Mouse (Mus musculus): Measurements from ENCODE around the gene Sel1l3.

Gene Sel1l3

DNA sequence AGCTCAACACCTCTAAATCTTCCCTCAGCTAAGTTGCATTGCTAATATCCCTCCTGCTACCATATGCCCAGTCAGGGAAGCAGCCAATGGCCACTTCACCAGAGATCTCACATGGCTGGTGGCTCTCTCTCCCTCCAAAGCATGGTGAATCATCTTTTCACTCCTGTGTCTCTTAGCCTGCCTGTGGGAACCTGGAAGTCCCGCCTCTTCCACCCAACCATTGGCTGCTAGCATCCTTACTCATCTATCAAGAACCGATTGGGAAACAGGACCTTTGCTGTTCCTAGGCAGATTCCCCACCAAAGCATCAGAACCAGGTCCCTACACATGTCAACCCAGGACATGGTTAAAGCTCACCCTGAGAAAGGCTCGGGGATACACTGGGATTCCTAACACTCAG is 122.4 kb downstream of the Sel1l3 start:
- DNase-seq (ENCODE audit: low read depth) = no peak

DNA sequence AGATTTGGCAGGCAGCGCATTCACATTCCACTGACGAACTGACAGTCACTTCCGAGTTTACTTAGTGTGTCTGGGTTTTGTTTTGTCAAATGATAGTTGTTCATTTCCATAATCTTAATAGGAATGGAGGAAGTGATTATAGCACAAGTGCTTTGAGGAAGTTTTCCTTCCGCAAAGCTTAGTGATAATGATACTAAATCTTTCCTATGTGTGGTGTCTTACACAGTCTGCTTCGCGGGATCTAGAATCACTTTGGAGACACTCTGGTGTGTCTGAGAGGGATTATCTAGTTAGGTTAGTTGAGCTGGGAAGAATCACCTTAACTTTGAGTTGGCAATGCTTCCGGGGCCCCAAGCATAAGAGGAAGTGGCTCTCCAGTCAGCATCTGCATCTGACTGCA is 126.3 kb downstream of the Sel1l3 start:
- no peak for DNase-seq (ENCODE audit: low read depth)

- no peak for DNase-seq (ENCODE audit: low read depth)
Measured at GRCm38 (mm10) chr5:53078453-53078852, 135.3 kb downstream of the Sel1l3 start.

DNA sequence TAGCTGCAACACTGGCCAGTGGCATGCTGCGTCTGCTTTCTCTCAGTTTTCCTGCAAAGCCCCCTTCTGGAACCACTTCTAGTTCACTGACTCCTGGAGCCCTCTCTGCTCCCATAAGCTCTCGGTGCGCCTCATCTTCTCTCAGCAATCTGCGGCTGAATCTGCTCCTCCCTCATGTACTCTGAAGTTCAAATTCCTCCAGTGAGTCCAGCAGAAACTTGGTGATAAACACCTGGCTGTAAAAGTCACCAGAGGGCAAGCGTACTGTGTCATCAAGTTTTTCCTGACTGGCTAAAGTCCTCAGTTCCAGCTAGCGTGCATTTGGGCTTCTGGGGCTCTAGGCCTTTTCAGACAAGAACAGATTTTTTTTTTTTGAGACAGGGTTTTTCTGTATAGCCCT is 139.2 kb downstream of the Sel1l3 start:
- DNase-seq (ENCODE audit: low read depth) = no peak

DNA sequence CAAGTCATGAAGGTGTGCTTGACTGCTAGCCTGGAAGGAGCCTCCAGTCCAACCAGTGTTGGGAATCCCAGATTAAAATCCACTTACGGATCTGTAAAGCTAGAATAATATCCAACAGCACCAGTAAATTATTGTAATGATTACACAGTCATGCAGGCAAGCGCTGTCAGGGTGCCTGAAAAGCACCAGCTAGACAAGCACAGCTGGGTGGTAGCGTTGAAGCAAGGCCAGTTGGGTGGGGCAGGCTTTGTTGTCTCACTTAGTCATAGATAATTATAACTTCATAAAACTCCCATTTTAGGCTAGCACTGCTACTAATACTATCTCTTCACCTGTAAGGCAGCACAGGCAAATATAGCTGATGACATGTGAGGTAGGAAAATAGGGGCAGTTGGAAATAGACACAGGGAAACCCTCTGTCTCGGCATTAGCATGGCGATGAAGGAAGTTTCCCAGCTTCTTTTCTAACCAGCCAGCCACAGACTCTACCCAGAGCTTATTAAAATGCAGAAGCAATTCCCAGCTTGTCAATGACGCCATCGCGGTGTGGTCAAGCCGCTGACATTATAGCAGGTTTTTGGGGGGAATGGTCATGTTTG is 152.1 kb downstream of the Sel1l3 start:
- no peak for DNase-seq (ENCODE audit: low read depth)

Measured in c-Kit-positive CD71-positive TER-119-negative erythroid progenitor cells, embryonic 14.5 days (primary cell).